Mouse (Mus musculus): Measurements from ENCODE around the gene Wdfy4.

Wdfy4 gene

GRCm38 (mm10) chr14:33203777-33204176, 18.5 kb upstream of the Wdfy4 start:
- POLR2A ChIA-PET: interaction anchor here in 1 of 4 experiments (1.1 kb wide), 1 partner anchor 10 kb away, joined by 3 read pairs; the partner anchor contains the start of gene Arhgap22
- CTCF ChIA-PET: interaction anchor here in 3 of 4 experiments (0.5 to 1.9 kb wide), 6 partner anchors 10 to 652 kb away, joined by 3 to 13 read pairs (median 4); partner anchors contain the start of gene Arhgap22 (in 2 of the 3)

- POLR2A ChIA-PET: interaction anchor here in 1 of 4 experiments (0.6 kb wide), 1 partner anchor 29 kb away, joined by 5 read pairs; no protein-coding TSS in a partner anchor
- CTCF ChIA-PET: interaction anchor here in 2 of 4 experiments (0.7 to 1.4 kb wide), 2 partner anchors 11 kb away, joined by 3 to 4 read pairs; partner anchors contain the start of gene Arhgap22 (in 2 of the 2)
These were observed 17.6 kb upstream of the Wdfy4 start for GRCm38 (mm10) chr14:33202885-33203284.

GRCm38 (mm10) chr14:33202161-33202560, 16.9 kb upstream of the Wdfy4 start:
- CTCF ChIA-PET: interaction anchor here in 1 of 4 experiments (1.4 kb wide), 1 partner anchor 12 kb away, joined by 4 read pairs; the partner anchor contains the start of gene Arhgap22

GRCm38 (mm10) chr14:33194241-33194640, 8.9 kb upstream of the Wdfy4 start:
- POLR2A ChIA-PET: no interaction called here
- CTCF ChIA-PET: no interaction called here

More at GRCm38 (mm10) chr14:33202161-33202560, 16.9 kb upstream of the Wdfy4 start:
- POLR2A ChIA-PET: no interaction called here

GRCm38 (mm10) chr14:33193762-33194161, 8.5 kb upstream of the Wdfy4 start:
- ChIA-PET CTCF (no interaction called here), POLR2A (no interaction called here)

GRCm38 (mm10) chr14:33190646-33191045, 5.3 kb upstream of the Wdfy4 start:
- ChIA-PET CTCF (interaction anchor here in 1 of 4 experiments (1.0 kb wide), 1 partner anchor 660 kb away, joined by 3 read pairs; no protein-coding TSS in a partner anchor), POLR2A (no interaction called here)

GRCm38 (mm10) chr14:33189849-33190423, 4.6 kb upstream of the Wdfy4 start:
- ChIA-PET CTCF (interaction anchor here in 2 of 4 experiments (0.9 to 1.8 kb wide), 5 partner anchors 23 to 659 kb away, joined by 3 to 4 read pairs (median 3); partner anchors contain the start of gene Arhgap22 (in 2 of the 2)), POLR2A (no interaction called here)

GRCm38 (mm10) chr14:33189230-33189629, 3.9 kb upstream of the Wdfy4 start:
- CTCF ChIA-PET: interaction anchor here in 2 of 4 experiments (0.9 to 1.8 kb wide), 5 partner anchors 16 to 638 kb away, joined by 3 to 4 read pairs (median 3); partner anchors contain the start of gene Arhgap22 (in 2 of the 2)
- POLR2A ChIA-PET: no interaction called here

- CTCF ChIA-PET: interaction anchor here in 1 of 4 experiments (1.4 kb wide), 1 partner anchor 26 kb away, joined by 5 read pairs; no protein-coding TSS in a partner anchor
- POLR2A ChIA-PET: no interaction called here
These were observed 1.9 kb upstream of the Wdfy4 start for GRCm38 (mm10) chr14:33187201-33187600.

- CTCF ChIA-PET: interaction anchor here in 1 of 4 experiments (0.9 kb wide), 1 partner anchor 27 kb away, joined by 5 read pairs; no protein-coding TSS in a partner anchor
- POLR2A ChIA-PET: no interaction called here
These were observed 5.2 kb downstream of the Wdfy4 start for GRCm38 (mm10) chr14:33180102-33180501.

GRCm38 (mm10) chr14:33175059-33175821, 10.1 kb downstream of the Wdfy4 start:
- POLR2A ChIA-PET: no interaction called here
- CTCF ChIA-PET: no interaction called here

GRCm38 (mm10) chr14:33171942-33172341, 13.4 kb downstream of the Wdfy4 start:
- ChIA-PET CTCF (interaction anchor here in 1 of 4 experiments (0.6 kb wide), 2 partner anchors 20 to 72 kb away, joined by 3 to 5 read pairs; no protein-coding TSS in a partner anchor), POLR2A (no interaction called here)

GRCm38 (mm10) chr14:33168750-33169149, 16.6 kb downstream of the Wdfy4 start:
- POLR2A ChIA-PET: no interaction called here

GRCm38 (mm10) chr14:33162238-33162637, 23.1 kb downstream of the Wdfy4 start:
- ChIA-PET POLR2A (no interaction called here), CTCF (interaction anchor here in 2 of 4 experiments (0.6 to 2.2 kb wide), 3 partner anchors 10 to 43 kb away, joined by 3 to 9 read pairs (median 3); no protein-coding TSS in a partner anchor)

More at GRCm38 (mm10) chr14:33168750-33169149, 16.6 kb downstream of the Wdfy4 start:
- CTCF ChIA-PET: interaction anchor here in 1 of 4 experiments (0.8 kb wide), 1 partner anchor 535 kb away, joined by 3 read pairs; no protein-coding TSS in a partner anchor

- ChIA-PET CTCF (interaction anchor here in 3 of 4 experiments (0.6 to 1.0 kb wide), 3 partner anchors 12 to 161 kb away, joined by 3 to 4 read pairs (median 3); no protein-coding TSS in a partner anchor), POLR2A (interaction anchor here in 1 of 4 experiments (1.0 kb wide), 1 partner anchor 237 kb away, joined by 3 read pairs; no protein-coding TSS in a partner anchor)
These were observed 27.0 kb downstream of the Wdfy4 start for GRCm38 (mm10) chr14:33158268-33158667.

GRCm38 (mm10) chr14:33152941-33153340, 32.4 kb downstream of the Wdfy4 start:
- ChIA-PET CTCF (interaction anchor here in 3 of 4 experiments (0.5 to 1.3 kb wide), 15 partner anchors 9 to 622 kb away, joined by 3 to 6 read pairs (median 4); partner anchors contain the start of gene Wdfy4 (in 1 of the 3)), POLR2A (no interaction called here)

GRCm38 (mm10) chr14:33146287-33146686, 39.0 kb downstream of the Wdfy4 start:
- CTCF ChIA-PET: interaction anchor here (0.5 to 1.8 kb wide), 18 partner anchors 9 to 537 kb away, joined by 3 to 13 read pairs (median 3); no protein-coding TSS in a partner anchor
- POLR2A ChIA-PET: interaction anchor here in 1 of 4 experiments (1.0 kb wide), 1 partner anchor 92 kb away, joined by 4 read pairs; no protein-coding TSS in a partner anchor

GRCm38 (mm10) chr14:33136843-33137242, 48.5 kb downstream of the Wdfy4 start:
- ChIA-PET POLR2A (no interaction called here), CTCF (interaction anchor here in 2 of 4 experiments (1.2 to 2.1 kb wide), 2 partner anchors 10 to 16 kb away, joined by 4 to 6 read pairs; no protein-coding TSS in a partner anchor)

GRCm38 (mm10) chr14:33135170-33135569, 50.1 kb downstream of the Wdfy4 start:
- CTCF ChIA-PET: interaction anchor here in 2 of 4 experiments (0.7 to 1.9 kb wide), 2 partner anchors 17 to 146 kb away, joined by 4 read pairs; no protein-coding TSS in a partner anchor
- POLR2A ChIA-PET: no interaction called here
